Mouse (Mus musculus) cortical plate, adult 2 months (tissue): ENCODE results near the gene Fgfr1op2.
"Not testable (repeated sequence)": the region's sequence is repeated elsewhere in the genome, so short reads cannot be mapped to it uniquely, and the experiment has no call there.

Source experiments
- CTCF ChIP-seq: fragments of 200-500 bp; IDR thresholded peaks from 2 replicates; pipeline ENCODE4 v1.5.1; 2011; ENCODE audit warnings: mild to moderate bottlenecking, control low read depth, low read length; ENCODE audit not compliant: insufficient read depth; ENCODE audit errors: extremely low read depth
- POLR2A ChIP-seq: fragments of 200-500 bp; IDR thresholded peaks from 2 replicates; pipeline ENCODE4 v1.6.1; 2011; ENCODE audit warnings: mild to moderate bottlenecking, low read length, control low read depth; ENCODE audit not compliant: insufficient read depth; ENCODE audit errors: extremely low read depth

- not testable (repeated sequence) for TF ChIP-seq POLR2A, CTCF
These were observed 14.5 kb upstream of the Fgfr1op2 start for GRCm38 (mm10) chr6:146562461-146562860.
